Mouse (Mus musculus): ENCODE data around the gene Ttyh3.

The Ttyh3 gene

DNA sequence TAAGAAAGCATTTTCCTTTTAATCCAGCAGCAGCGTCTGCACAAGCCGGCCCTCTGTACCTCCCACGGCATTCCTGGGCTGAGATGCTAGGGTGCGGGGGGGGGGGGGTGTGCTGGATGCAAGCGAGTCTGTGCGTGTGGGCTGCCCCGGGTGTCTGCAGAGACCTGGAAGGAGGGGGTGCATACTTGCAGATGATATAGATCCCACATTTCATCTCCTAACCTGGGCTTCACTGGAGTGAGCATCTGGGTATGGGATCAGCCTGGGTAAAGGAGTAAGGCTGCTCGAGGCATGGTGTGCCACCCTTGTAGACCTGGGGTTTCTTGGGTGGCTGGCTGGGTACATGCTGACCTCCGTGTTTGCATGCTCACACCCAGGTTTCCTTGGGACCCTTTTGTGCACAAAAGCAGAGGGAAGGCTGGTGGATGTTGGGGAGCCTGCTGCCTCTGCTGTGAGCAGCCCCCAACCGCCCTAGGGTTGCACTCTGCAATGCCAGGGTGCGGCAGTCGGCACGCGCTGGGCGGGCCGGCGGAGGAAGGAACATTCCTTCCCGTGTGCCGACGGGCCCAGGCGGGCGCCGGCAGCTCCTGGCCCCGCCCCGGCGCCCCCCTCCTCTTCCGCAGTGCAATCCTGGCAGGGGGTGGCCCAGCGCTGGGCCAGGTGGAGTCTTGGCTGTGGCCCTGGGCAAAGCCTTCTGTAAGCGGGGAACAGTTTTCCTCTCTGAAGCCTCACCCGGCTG lies 38.4 kb downstream of the Ttyh3 start:
- peak; percentile 87 for DNase-seq (ENCODE audit: inconsistent ontology term)

DNA sequence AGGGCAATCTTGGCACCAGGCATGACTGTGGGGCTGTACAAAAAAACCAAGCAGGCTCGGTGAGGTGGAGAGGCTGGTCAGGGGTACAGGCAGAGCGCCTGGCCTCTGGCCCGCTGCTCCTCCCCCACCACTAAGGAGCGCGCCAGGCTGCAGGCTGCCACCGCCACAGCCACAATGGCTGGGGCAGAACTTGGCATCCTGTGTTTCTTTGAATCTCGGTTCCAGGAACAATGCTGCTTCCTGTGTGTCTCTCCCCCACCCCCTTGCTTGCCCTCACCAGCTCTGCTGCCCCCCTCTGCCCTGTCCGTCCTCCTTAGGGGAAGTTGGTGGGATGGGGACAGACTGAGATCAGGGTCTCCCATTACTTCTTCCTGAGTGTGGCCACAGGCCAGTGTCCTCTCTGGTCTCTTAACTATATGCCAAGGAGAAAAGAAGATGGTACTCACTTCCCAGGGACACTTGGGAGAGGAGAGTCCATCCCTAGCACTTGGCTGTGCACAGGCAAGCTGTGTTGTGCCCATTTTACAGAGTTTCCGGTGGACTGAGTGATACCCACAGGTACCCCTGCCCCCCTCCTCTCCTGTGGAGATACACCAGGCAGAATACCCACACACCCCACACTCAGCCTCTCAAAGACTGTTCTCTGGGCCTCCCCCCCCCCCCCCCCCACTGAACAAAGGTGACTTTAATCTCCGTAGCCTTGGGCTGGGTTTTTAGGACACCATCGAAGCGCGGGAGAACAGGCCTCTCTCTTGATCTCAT lies 39.1 kb downstream of the Ttyh3 start:
- DNase-seq (ENCODE audit: inconsistent ontology term) = peak; percentile 79

DNA sequence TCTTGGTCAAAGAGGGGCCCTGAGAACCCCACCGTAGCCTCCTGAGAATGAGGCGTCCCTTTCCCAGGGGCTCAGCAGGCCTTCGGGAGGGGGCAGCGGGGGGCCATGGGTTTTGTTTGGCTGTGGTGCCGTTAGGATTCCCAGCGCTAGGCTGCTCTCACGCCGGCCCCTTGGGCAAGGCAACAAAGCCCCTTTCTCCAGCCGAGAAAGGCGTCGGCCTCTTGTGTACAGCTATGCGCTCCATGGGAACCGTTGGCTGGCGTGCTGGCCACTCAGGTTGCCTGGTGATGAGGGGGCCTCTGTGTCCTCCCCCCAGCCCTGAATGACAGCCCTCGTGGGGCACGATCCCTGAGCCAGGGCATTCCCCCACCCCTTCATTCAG lies 40.2 kb downstream of the Ttyh3 start:
- no peak for DNase-seq (ENCODE audit: inconsistent ontology term)

DNA sequence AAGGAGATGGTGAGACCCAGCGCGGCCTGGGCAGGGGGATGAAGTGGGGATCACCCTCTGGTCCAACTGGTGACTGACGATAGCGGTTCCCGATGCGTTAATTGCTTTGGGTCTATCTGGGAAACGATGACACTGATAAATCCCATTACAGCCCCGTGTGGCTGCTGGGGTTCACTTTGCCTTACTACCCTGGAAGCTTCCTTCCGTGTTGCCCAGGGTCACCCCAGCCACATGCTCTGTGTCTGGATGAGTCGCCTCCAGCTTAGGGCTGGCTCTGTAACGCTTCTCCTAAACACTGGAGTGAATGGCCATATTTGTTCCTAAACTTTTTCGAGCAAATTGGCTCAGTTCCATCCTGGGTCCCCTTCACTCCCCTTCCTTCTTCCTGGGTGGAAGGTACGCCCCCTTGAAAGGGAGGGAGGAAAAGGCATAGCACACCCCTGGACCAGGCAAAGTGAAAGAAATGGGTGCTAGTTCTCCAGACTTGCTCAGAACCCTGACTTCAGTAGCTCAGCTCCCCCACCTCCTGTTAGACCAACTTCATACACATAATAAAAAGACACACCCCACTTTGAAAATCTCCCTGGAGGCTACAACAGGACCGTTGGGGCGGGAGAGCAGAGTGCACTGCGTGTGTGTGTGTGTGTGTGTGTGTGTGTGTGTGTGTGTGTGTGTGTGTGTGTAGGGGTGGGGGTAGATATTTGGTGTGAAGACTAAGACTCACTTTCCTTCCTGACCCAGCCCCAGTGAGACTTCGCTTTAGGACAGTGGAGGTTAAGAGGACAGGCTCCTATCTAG lies 40.8 kb downstream of the Ttyh3 start:
- DNase-seq (ENCODE audit: inconsistent ontology term) = peak; percentile 70

DNA sequence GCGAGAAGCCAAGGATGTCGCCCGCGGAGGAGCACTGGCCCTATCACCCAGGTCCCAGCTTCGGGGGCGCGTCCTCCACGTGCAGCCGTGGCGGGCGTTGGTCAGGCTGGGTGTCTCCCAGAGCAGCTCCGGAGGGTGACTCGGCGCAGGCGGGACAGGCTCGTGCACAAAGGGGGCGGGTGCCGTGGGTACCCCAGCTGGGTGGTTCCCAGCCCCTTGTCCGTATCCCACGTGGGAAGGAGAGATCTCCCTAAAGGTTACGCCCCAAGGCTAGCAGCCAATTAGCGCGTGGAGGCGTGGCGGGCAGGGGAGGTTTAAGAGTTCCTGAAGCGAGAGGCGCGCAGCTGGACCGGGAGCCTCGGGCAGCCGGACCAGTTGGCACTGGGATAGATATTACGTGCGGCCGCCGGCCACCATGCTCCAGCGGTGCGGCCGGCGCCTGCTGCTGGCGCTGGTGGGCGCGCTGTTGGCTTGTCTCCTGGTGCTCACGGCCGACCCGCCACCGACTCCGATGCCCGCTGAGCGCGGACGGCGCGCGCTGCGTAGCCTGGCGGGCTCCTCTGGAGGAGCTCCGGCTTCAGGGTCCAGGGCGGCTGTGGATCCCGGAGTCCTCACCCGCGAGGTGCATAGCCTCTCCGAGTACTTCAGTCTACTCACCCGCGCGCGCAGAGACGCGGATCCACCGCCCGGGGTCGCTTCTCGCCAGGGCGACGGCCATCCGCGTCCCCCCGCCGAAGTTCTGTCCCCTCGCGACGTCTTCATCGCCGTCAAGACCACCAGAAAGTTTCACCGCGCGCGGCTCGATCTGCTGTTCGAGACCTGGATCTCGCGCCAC lies 41.6 kb downstream of the Ttyh3 start, which contains the start of gene Lfng:
TSS of gene Lfng (plus strand) at position 320 of the 835 bp plus-strand sequence.
- peak; percentile 98 for DNase-seq (ENCODE audit: inconsistent ontology term)

DNA sequence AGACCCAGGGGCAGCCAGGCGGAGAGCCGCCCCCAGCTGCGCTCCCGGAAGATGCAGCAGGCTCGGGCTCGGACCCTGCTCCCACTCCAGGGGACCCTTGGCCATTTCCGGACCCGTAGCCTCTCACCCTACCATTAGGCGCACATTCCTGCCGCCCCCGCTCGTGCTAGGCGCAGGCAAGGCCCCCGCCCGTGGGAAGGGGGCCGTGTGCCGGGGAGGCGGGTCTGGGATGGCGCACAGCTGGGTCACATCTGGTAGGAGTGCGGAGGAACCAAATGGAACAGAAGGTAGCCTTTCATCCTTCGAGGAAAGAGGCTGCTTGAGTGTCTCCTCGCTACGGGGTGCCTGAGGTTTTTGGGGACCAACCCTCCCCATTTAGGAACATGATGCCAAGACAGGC lies 42.4 kb downstream of the Ttyh3 start:
- no peak for DNase-seq (ENCODE audit: inconsistent ontology term)

DNA sequence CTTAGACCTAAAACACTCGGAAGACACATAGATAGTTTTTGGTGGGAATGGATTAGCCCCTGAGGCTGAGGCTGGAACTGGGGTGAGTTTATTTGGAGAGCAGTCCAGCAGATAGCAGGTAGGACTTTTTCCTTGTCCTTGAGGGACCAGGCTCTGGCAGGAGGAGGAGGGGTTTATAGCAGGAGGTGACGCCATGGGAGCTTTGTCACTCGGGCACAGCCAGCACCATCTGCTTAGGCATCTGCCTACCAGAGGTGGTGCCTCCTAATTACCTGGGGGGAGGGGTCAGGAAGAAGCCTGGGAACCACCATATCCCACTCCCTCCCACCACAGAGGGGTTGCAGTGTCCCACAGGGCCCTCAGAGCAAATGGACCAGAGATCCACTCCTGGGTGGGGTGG lies 43.6 kb downstream of the Ttyh3 start:
- no peak for DNase-seq (ENCODE audit: inconsistent ontology term)

DNA sequence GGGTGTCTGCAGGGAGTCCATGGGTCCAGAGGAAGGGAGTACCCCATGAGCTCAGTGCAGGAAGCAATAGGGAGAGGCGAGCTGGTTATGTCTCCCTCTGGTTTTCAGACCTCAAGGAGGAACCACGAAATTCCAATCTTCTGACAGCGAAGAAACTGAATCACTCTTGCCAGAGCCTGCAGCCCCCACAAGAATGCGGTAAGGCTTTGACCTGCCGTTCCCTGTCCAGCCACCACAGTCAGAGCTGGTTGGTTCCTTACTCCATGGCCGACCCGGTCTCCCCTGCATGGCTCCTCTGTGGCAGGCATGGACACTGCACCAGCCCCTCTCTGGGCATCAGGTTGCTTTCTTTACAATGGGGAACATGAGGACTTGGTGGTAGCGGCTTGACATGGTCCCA lies 44.4 kb downstream of the Ttyh3 start:
- peak; percentile 82 for DNase-seq (ENCODE audit: inconsistent ontology term)

DNA sequence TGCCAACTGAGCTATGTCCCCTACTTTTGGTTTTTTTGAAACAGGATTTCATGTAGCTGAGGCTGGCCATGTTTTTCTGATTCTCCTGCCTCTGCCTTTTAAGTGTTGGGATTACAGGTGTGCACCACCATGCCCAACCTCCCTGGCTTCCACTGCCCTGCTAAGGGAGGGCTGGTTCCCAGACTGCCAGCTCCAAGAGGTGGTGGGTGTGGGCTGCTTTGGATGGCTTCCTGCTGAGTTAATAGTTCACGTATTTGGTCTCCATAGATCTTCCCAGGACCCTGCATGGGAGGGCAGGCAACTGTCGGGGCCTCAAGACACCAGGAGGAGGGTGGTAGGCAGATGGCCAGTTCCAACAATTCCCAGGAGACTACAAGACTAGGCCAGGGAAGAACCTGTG lies 46.3 kb downstream of the Ttyh3 start:
- DNase-seq (ENCODE audit: inconsistent ontology term) = no peak

DNA sequence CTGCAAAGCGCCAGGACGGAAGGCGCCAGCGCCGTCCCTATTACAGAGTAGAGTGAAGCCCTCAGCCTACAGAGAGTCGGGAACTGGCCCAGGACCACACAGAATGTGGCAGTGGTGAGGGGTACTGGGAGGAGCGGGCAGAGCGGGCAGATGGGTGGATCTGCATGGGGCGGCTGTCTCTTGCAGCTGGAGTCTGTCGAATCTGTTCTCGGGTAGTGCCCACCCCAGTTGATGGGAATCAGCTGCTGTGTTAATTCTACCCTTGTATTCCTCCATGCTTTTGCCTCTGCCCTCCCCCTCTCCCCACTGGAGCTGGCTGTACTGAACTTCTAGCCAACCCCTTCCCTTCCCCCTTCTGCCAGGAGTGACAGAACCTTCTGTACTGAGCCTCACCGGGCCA lies 47.1 kb downstream of the Ttyh3 start:
- DNase-seq (ENCODE audit: inconsistent ontology term) = no peak

DNA sequence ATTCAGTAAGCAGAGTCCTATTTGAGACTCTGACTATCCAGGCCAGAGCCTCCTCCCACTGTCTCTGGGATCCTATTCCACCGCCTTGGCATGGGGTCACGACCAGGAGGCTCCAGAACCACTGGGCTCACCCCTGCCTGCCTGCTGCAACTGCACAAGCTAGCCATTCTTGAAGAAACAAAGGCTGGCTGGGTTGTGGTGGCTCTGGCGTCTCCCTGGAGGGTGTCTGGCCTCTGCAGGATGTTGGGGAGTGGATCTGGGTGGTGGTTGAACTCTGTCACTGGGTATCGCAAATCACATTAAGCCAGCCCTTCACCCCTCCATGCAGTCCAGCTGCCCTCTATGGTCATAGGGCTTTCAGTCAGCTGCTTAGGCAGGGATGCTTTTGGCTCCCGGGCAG lies 48.9 kb downstream of the Ttyh3 start:
- DNase-seq (ENCODE audit: inconsistent ontology term) = peak; percentile 29

DNA sequence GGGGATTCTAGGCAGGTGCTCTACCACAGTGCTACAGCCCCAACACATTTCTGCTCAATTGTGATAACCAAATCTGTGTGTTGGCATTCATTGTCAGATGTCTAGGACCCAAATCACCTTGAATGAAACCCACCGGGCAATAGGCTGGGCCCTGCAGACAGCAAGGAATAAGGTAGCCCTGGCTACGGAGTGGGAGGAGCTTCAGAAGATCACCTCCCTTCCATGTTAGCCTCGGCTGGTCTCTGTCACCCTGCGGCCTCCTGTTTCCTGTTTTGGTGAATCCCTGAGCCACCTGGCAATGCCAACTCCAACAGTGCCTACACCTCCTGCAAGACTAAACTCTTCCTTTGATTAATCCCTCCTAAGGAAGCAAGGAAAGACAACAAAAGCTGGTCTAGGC lies 51.0 kb downstream of the Ttyh3 start:
- DNase-seq (ENCODE audit: inconsistent ontology term) = no peak

DNA sequence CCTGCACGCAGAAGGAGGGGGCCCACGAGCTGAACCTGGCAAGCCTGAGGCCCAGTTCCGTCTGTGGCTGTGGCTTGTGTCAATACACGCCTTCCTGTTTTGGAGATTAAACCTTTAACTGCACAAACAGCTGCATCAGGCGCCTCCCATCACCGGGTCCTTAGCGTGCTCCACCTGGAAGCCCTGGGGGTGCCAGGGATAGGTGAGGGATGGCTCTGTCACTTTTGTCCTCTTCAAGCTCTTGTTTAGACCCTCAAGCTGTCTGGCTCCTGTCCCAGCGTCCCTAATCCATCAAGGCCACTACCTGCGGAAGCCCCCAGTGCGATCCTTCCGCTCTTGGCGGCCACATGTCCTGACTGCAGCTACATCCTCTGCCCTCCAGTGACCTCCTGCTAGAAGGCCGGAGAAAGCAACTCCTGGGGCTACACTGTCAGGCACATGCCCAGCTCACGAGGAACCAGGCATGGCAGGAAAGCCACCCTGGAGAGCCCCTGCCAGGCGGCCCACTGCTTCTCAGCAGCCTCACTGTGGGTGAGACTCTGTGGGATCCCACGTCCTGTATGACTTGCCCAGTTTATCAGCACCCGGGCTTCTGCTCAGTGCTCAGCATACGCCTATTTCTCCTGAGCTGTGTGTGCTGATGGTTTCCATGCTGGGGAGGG lies 51.8 kb downstream of the Ttyh3 start:
- no peak for DNase-seq (ENCODE audit: inconsistent ontology term)

DNA sequence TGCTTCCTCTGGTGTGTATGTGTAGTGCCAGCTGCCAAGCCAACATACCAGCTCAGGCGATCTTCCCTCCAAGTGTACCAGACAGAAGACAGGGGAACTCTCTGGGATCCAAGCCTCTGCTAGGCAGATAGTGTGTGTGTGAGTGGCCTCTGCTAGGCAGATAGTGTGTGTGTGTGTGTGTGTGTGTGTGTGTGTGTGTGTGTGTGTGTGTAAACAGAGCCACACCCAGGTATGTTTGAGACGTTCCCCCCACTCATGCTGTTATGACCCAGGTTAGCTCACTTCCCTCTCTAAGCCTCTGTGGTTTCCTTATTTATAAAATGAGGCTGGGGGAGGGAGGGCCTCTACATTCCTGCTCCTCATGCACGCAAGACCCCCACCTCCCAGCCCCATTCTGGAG lies 52.4 kb downstream of the Ttyh3 start:
- DNase-seq (ENCODE audit: inconsistent ontology term) = no peak

DNA sequence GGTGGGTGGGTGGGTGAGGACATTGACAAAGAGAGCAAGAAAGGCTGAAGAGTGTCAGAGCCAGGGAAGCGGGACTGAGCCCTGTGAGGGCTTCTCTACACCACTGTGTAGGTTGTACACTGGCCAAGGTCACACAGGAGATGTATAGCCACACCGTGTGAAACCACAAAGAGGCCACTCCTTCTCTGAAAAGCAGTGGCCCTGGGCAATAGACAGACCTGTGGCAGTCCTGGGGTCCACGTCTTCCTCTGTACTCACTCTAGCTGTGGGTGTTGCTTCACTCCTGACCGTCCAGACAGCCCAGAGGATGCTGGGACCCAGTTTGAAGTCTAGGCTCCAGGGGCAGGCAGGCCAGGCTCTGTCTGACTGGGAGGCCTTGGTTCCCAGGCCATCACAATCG lies 54.0 kb downstream of the Ttyh3 start:
- DNase-seq (ENCODE audit: inconsistent ontology term) = no peak

DNA sequence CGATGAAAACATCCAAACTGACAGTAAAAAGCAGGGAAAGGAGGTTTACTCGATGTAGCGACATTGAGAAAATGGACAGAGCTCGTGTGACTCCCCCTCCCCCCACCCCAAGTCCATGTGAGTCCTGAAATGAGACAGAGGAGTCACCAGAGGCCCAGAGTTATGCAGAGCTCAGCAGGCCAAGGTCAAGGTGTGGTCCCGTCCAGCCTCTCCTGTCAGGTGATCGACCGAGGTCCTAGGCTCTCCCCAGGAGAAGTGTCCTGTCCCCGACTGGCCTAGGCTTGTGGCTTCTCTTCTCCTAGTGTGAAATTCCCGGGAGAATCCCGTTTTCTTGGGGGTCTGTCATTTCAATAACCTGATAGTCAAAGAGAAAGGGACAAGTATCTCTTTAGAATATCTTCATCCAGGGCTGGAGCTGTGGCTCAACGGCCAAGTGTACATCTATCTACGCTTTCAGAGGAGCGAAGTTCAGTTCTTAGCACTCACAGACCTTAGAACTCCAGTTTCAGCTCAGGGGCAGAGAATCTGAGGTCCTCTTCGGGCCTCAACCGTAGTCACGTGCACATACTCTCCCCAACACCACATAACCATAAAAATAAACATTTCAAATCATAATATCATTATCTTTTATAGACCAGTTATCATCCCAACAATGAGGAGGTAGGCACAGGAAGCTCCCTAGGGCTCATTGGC lies 59.6 kb downstream of the Ttyh3 start:
- DNase-seq (ENCODE audit: inconsistent ontology term) = no peak

DNA sequence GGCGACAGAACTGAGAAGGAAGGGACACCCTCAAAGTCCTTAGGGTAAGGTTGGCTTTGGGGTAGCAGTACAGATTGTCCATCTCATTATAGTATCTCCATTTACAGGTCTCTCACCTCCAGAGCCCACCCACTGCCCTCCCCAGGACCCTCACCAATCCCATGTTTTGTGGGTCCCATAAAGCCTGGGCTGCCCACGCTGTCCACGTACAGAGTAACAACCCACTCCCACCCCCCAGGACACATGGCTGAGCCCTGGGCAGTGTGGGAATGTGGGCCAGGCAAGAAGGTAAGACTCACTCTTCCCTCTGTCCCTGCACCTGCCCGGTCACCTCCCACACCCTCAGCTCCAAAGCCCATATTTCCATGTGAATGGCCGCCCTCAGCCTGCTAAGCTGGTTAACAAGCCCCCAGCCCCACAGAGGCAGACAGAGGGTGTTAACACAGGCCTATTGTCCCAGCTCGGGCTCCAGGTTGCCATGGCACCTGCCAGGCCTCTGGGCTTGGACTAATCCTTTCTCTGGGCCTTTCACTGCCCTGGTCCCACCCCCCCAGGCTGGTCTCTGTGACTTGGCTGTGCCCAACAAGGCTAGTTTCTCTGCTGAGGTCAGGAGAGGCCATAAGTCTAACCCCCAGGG lies 65.0 kb downstream of the Ttyh3 start:
- no peak for DNase-seq (ENCODE audit: inconsistent ontology term)

DNA sequence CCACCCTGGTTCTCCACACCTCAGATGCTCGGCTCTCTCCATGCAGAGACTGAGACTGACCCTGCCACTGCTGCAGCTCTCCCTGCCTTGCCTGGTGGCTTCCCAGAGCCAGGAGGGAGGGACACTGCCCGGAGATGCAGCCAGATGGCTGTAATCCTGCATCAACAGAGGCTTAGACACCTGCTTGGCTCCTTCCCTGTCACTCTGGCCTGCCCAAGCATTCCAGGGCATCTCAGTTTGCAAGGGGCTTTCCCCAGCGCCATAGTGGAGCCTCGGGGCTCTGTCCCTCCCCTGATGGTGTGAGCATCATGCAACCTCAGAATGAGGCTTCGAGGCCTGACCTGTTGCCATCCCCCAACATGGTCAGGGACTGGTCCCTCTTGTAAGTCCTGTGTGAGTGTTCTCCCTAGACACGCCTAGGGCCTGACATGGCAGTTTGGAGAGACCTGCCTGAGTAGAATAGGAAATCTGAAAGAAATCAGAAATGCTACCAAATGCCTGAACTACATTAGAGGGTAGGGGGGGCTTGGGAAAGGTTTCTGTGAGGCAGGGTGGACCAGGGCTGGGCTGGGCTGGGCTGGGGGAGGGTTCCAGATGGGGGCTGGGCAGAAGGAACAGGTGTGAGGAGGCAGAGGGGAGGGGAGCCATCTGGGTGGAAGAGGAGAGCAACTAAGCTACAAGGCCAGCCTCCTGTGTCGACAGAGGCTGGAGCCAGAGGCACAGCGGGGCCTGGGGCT lies 65.7 kb downstream of the Ttyh3 start:
- DNase-seq (ENCODE audit: inconsistent ontology term) = peak; percentile 62

DNA sequence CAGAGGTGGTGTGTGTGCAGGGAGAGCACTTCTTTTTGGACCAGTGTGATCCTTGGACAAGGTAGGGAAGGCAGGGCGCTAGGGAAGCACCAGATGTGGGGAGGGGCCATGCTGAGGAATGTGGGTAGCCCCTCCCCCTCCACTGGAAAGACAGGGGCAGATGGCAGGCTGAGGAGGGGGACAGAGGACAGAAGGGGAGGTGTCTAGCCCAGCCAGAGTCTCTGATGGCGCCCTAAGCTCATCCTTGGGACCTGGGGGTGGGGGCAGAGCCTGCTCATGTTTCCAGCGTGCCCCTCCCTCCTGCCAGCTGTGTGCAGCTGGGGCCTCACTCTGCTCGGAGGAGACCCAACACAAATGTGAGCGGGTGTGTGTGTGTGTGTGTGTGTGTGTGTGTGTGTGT lies 67.3 kb downstream of the Ttyh3 start:
- no peak for DNase-seq (ENCODE audit: inconsistent ontology term)
